Mouse (Mus musculus) cerebral cortex, adult 2 months (tissue): Measurements from ENCODE around the gene Mr1.

ENCODE experiments used
- WGBS: fragments of 180-500 bp; shearing (Covaris S2); methylation state at CpG from one replicate; pipeline ENCODE4 v1.1.7; 2018; 5-methylcytosine and 5-hydroxymethylcytosine counted together

The Mr1 gene

DNA sequence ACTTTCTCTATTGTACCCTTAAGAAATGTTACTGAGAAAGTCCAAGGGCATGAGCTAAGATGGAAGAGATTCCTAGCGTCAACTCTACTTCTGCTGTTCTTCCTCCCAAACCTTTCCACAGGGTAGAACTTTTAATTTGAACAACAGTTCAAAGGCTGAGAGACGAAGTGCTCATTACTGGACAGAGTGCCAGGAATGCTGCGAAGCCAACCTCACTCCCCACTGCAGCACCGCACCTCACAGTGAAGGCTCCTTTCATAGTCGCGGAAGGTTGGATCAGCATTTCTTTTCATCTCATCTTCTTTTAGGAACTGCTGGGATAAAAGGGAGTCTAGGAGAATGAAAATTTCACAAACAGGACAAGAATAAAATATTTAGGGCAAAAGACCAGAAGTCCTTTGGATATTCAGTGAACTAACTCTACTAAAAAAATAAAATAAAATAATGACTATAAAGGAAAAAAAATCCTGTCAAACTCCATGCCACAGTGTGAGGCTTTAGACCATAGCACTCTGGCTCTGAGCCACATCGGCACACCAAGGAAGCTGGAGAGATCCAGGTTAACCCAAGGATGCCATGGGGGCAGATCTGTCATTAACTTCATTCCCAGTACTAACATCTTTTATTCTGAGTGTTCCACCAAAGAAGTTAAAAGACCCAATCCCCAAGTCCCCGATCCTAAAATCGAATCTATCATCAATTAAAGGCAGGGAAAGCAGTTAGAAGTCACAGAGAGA is 52.5 kb downstream of the Mr1 start:
- WGBS: 51% methylated on average over 9 of the region's 9 CpGs

- WGBS: 39% methylated on average over 4 of the region's 4 CpGs
Measured at GRCm38 (mm10) chr1:155093145-155093791, 53.3 kb downstream of the Mr1 start.

DNA sequence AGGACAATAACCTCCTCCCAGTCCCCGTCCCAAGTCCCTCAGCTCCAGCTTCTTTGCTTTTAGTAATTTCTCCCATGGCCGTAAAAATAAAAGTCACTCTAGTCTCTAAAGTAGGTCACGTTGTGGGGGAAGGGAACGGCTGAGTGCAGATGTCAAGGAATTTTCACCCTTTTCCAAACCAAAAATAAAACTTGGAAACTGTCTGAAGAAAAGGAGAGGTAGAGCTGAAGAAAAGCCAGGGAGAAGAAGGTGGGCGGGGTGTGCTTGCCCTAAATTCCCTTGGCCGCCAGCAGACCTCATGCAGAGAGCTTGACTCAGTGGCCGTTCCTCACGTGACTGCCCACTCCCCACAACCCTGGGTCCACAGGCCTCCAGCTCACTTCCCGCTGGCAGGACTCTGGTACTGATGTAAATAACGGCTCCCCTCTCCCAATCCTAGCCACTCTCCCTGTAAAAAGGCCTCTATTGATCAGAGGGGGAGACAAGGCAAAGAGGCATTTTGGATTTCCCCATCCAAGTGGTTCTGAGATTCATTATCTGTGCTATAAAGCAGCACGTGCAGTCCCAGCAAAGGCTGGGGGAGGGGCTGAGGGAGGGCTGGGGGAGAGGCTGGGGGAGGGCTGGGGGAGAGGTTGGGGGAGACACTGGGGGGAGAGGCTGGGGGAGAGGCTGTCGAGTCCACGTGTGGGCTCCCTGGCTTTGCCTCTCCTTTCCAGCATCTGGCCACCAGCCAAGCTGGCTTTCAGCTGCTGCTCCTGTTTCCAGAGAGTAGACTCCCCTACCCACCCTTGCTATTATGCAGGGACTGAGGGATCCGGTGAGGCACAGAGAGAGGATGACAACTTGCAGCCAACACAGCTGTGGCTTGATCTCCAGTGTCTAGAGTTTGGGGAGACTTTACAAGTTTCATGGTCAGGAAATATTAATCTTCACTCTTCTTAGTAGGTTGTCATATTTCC is 54.5 kb downstream of the Mr1 start:
- WGBS: 17% methylated on average over 14 of the region's 14 CpGs

DNA sequence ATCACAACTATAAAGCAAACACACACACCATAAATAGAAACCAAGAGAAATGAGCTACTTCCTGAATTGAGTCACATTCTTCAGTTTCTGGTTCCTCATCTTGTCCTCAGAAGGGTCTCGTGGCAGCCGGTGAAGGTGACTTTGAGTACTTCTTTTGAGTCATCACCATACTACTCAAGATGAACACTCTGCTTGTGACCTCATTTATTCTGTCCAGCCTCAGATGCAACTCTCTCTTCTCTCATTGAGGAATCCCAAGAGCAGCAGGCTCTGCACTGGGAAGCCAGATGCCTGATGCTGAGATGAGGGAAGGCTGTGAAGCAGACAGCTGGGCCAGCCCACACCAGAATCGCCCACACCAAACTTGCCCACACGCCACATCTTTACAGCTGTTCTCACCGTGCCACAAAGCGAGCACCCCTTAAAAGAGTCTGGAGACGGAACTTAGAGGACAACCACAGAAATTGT is 55.2 kb downstream of the Mr1 start:
- 37% methylated on average over 7 of the region's 7 CpGs for WGBS

- WGBS: 90% methylated on average over 1 of the region's 1 CpGs
Measured at GRCm38 (mm10) chr1:155090736-155091135, 55.9 kb downstream of the Mr1 start.

DNA sequence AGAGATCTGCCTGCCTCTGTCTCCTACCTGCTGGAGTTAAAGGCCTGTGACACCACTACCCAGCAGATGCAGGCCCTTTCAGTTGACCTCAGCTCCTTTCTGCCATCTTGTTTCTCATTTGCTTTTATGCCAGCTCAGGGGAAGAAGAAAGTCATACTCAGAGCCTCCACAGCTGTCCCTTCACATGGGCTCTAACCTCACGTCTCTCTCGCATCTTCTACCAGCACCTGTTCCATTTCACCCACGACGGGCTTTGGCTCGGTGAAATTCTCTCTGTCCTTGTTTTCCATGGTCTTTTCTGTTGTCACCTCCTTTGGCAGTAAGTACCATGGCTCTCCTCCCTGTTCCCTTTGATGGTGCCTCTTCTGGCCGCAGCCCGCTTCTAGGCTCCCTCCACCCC is 56.3 kb downstream of the Mr1 start:
- 84% methylated on average over 7 of the region's 7 CpGs for WGBS

GRCm38 (mm10) chr1:155088847-155089603 is 57.6 kb downstream of the Mr1 start:
- WGBS: 37% methylated on average over 16 of the region's 16 CpGs

- 86% methylated on average over 4 of the region's 4 CpGs for WGBS
Measured at GRCm38 (mm10) chr1:155088046-155088445, 58.6 kb downstream of the Mr1 start.

DNA sequence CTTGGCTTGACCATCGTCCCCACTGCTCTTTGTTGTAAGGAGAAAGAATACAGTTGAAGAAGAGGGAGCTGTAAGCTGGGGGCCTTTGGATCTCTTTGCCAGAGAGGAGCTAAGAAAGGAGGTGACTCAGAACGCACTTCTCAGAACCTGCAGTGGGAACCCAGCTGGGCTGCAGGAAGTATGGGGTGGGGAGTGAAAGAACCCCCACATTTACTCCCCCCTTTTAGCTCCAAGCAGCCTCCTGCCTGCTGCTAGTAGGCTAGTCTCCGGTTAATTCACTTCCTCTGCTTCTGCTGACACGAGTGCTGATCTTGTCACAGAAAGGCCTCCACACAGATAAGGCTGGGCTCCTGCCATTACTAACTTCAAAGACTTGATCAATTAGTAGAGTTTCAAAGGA is 59.7 kb downstream of the Mr1 start:
- 19% methylated on average over 4 of the region's 4 CpGs for WGBS

- WGBS: 24% methylated on average over 7 of the region's 7 CpGs
Measured at GRCm38 (mm10) chr1:155086416-155086815, 60.2 kb downstream of the Mr1 start.

DNA sequence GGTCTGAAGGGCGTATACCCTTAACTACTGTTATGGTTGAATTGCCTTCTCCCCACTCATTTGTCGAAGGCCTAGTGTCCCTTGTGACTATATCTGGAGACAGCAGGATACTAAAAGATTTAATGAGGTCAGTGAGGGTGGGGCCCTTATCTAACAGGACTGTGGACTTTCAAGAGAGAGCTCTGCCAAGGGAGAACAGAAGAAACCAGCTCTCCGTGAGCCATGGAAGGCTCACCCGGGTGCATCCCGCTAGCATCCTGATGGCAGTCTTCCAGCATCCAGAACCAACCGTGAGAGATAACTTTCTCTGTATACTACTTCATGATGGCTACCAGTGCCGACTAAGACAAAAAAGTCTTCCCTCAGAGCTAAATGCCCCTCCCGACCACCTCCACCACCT is 61.8 kb downstream of the Mr1 start:
- 51% methylated on average over 8 of the region's 8 CpGs for WGBS

GRCm38 (mm10) chr1:155083271-155084265 is 63.0 kb downstream of the Mr1 start:
- 4% methylated on average over 60 of the region's 77 CpGs for WGBS

- 1% methylated on average over 17 of the region's 18 CpGs for whole genome bisulfite sequencing
Measured at GRCm38 (mm10) chr1:155082965-155083268, 63.7 kb downstream of the Mr1 start.

GRCm38 (mm10) chr1:155082158-155082964 is 64.3 kb downstream of the Mr1 start:
- WGBS: 23% methylated on average over 11 of the region's 11 CpGs

DNA sequence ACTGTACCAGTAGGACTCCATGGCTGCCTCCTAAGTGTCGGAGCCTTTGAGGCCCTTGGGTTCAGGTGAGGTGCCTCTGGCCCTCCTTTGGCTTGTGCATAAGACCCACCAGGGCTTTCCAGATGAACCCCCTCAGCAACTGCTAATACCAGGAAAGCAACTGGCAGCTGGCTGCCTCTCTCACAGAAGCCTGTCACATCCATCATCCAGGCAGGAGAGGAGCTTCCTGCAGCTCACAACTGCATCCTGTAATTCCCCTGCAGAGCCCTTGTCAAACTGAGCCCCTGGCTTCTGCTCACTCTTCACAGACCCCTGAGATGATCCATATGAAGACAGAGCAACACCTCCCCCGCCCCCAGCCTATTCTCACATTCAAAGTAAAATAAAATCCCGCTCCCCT is 68.9 kb downstream of the Mr1 start:
- 95% methylated on average over 3 of the region's 3 CpGs for WGBS
